Mouse (Mus musculus): ENCODE results near the gene Zw10.

- TF ChIP-seq CTCF (IDR thresholded peaks at IDR 0.05; ENCODE audit: borderline replicate concordance, insufficient read depth, low read length) (no peak), POLR2A (IDR thresholded peaks at IDR 0.05; ENCODE audit: low read depth, low read length) (no peak)
Measured at GRCm38 (mm10) chr9:49087317-49087716, 31.9 kb downstream of the Zw10 start.

Measured in embryonic fibroblast, embryonic 13.5 days (primary cell).